In the genomic region with DNA sequence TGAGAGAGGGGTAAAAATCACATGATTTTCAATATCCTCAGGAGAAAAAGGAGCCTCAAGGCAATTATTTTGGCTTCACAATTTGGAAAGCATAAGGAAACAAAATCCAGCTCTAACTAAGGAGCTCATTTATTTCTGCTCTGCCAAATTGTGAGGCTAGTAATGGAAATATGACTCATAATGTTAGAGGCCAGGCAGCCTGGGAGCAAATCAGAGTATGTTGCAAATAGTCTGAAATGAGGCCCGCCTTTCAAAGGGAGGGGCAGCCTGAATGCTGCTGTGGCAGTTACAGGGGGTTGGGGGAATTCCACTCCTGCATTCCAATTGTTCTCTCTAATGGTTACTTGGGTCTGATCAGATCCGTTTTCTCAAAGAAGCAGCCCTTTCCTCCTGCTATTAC, we compare ENCODE assay signal across 12 mouse cellular contexts. TPM values are rescaled to one million over a fixed set of nuclear protein-coding genes. Genes with fewer than 3 reads are reported as not detected.
DNase-seq lines count a peak whose midpoint lies in the region; ATAC-seq and TF ChIP-seq lines count a peak whose summit lies in the region.
"Had no signal": no experiment of that assay in that cellular context is flagged by ENCODE, and none has a peak within 500 bp of the region (broad histone marks: within the 10 kb centered on the region; RNA-seq: fewer than 3 reads in every experiment).

No protein-coding gene starts in this region.

- DNase-seq in heart, adult 9 months (ENCODE audit: low spot score in 2 of 2) = peak; percentile 40 to 48
- DNase-seq in heart, postnatal 36 days = no peak
- peak; percentile 20 for DNase-seq in MN1 (ENCODE audit: low spot score)
- DNase-seq in lung, postnatal 10 days = peak; percentile 66
- DNase-seq: layer of hippocampus, adult 9-11 months had no signal

- no peaks in the 10 kb centered on the region for H3K4me1 ChIP-seq in brown adipose tissue, adult 24 weeks (ENCODE audit: control insufficient read depth, insufficient read depth, insufficient read length, low read length)
- no peaks in the 10 kb centered on the region for H3K4me1 ChIP-seq in intestine, postnatal 0 days (replicated peaks; ENCODE audit: control insufficient read depth, insufficient read depth, low read length)
- no peaks in the 10 kb centered on the region for H3K4me1 ChIP-seq in midbrain, embryonic 16.5 days (ENCODE audit: control insufficient read depth, insufficient read depth, low read length)
- H3K4me1 ChIP-seq: forebrain, embryonic 12.5 days had no signal

- no peak for ATAC-seq in granulocyte monocyte progenitor cell, adult 5-6 weeks (replicated peaks; ENCODE audit: poor library complexity, severe bottlenecking)
- ATAC-seq in intestine, postnatal 0 days = no peak
- ATAC-seq in midbrain, embryonic 16.5 days = no peak

- no peaks in the 10 kb centered on the region for H3K27me3 ChIP-seq in intestine, postnatal 0 days (replicated peaks; ENCODE audit: control insufficient read depth, insufficient read depth, low read length)
- no peaks in the 10 kb centered on the region for H3K27me3 ChIP-seq in midbrain, embryonic 16.5 days (ENCODE audit: control insufficient read depth, insufficient read depth, low read depth, low read length)
- H3K27me3 ChIP-seq: forebrain, embryonic 12.5 days had no signal

- no peak overlapping the region for H3K4me3 ChIP-seq in brown adipose tissue, adult 24 weeks (ENCODE audit: insufficient read depth, low read depth, low read length)
- H3K4me3 ChIP-seq in intestine, postnatal 0 days (ENCODE audit: low read depth, low read length) = no peak overlapping the region
- no peak overlapping the region for H3K4me3 ChIP-seq in midbrain, embryonic 16.5 days (ENCODE audit: low read depth, low read length)
- H3K4me3 ChIP-seq: forebrain, embryonic 12.5 days; heart, adult 2 months had no signal

- no peaks in the 10 kb centered on the region for H3K9me3 ChIP-seq in intestine, postnatal 0 days (ENCODE audit: control insufficient read depth)
- no peaks in the 10 kb centered on the region for H3K9me3 ChIP-seq in midbrain, embryonic 16.5 days (replicated peaks; ENCODE audit: control insufficient read depth, low read length, poor library complexity, severe bottlenecking)
- H3K9me3 ChIP-seq: forebrain, embryonic 12.5 days had no signal

- no peak overlapping the region for H3K4me2 ChIP-seq in intestine, postnatal 0 days (replicated peaks; ENCODE audit: low read depth)
- no peak overlapping the region for H3K4me2 ChIP-seq in midbrain, embryonic 16.5 days (ENCODE audit: low read length)
- H3K4me2 ChIP-seq: forebrain, embryonic 12.5 days had no signal

- H3K36me3 ChIP-seq in intestine, postnatal 0 days (ENCODE audit: control insufficient read depth, insufficient read depth) = no peaks in the 10 kb centered on the region
- H3K36me3 ChIP-seq in midbrain, embryonic 16.5 days (ENCODE audit: control insufficient read depth, insufficient read depth, low read length) = no peaks in the 10 kb centered on the region
- H3K36me3 ChIP-seq: forebrain, embryonic 12.5 days had no signal

- H3K9ac ChIP-seq in intestine, postnatal 0 days (ENCODE audit: low read depth, low read length) = no peak overlapping the region
- H3K9ac ChIP-seq in midbrain, embryonic 16.5 days (ENCODE audit: low read depth, low read length) = no peak overlapping the region
- H3K9ac ChIP-seq: forebrain, embryonic 12.5 days had no signal

- peak overlapping the region; percentile 17; the same call in 1 of the 2 replicates for H3K27ac ChIP-seq in brown adipose tissue, adult 24 weeks (replicated peaks; ENCODE audit: low read depth, low read length)
- H3K27ac ChIP-seq in intestine, postnatal 0 days (ENCODE audit: low read depth, low read length) = no peak overlapping the region
- H3K27ac ChIP-seq in midbrain, embryonic 16.5 days (ENCODE audit: low read length) = no peak overlapping the region
- H3K27ac ChIP-seq: forebrain, embryonic 12.5 days; heart, adult 2 months; stomach, postnatal 0 days had no signal

- TF ChIP-seq CTCF in intestine, postnatal 0 days (IDR thresholded peaks at IDR 0.05; ENCODE audit: low read depth) = no peak

- 40% methylated on average over 2 of the region's 2 CpGs for WGBS in intestine, postnatal 0 days
- 29% methylated on average over 2 of the region's 2 CpGs for WGBS in midbrain, embryonic 16.5 days

- intact Hi-C loops in heart, postnatal 36 days (cut with DNase I) = no loop called here

RNA-seq across cellular contexts. Expression of gene Uprt, which starts 20.9 kb away (rescaled TPM):
- 1 to 10 TPM; 7.4 to 9.3 TPM for total RNA-seq in heart, postnatal 36 days (2021)
- polyA plus RNA-seq in brown adipose tissue, adult 24 weeks (2012; ENCODE audit: insufficient read depth, insufficient read length, missing spikeins) = 3.4 and 6.7 TPM in 2 replicates
- total RNA-seq in granulocyte monocyte progenitor cell, adult 5-6 weeks (2014; fragmentation: Nextera tagmentation) = 18.8 and 22.5 TPM in 2 replicates
- 6.3 and 6.9 TPM in 2 replicates for total RNA-seq in granulocyte monocyte progenitor cell, adult 5-6 weeks (2017)
- polyA plus RNA-seq in intestine, postnatal 0 days (2015; fragmentation: Nextera tagmentation; extraction: Ambion mirVana) = 0.90 and 0.91 TPM in 2 replicates
- polyA plus RNA-seq in midbrain, embryonic 16.5 days (2015; fragmentation: Nextera tagmentation; extraction: Ambion mirVana) = 1.6 and 2.1 TPM in 2 replicates

RNA-seq across cellular contexts. Expression of gene Abcb7, which starts 48.1 kb away (rescaled TPM):
- 10 to 100 TPM; 33.2 to 39.7 TPM for total RNA-seq in heart, postnatal 36 days (2021)
- polyA plus RNA-seq in brown adipose tissue, adult 24 weeks (2012; ENCODE audit: insufficient read depth, insufficient read length, missing spikeins) = 12.0 and 13.0 TPM in 2 replicates
- total RNA-seq in granulocyte monocyte progenitor cell, adult 5-6 weeks (2014; fragmentation: Nextera tagmentation) = 28.0 and 32.4 TPM in 2 replicates
- 69.5 and 77.3 TPM in 2 replicates for total RNA-seq in granulocyte monocyte progenitor cell, adult 5-6 weeks (2017)
- 6.3 and 6.7 TPM in 2 replicates for polyA plus RNA-seq in intestine, postnatal 0 days (2015; fragmentation: Nextera tagmentation; extraction: Ambion mirVana)
- polyA plus RNA-seq in midbrain, embryonic 16.5 days (2015; fragmentation: Nextera tagmentation; extraction: Ambion mirVana) = 5.7 and 7.2 TPM in 2 replicates

Comparison
In these comparisons a context has a peak if more than half of its experiments do, and no peak if none do; other contexts are left out.
1. DNase-seq: peak in heart, adult 9 months (2 of 2), MN1 (single experiment) and lung, postnatal 10 days (single experiment); none in heart, postnatal 36 days (0 of 2).